Mouse (Mus musculus) cerebellum, postnatal 4 days (tissue): ENCODE results near the gene Zbtb17.
A peak's percentile ranks its signal among the peaks of the same experiment; 100 is the strongest.

Source experiments
- DNase-seq, 2 experiments: peaks; one replicate each; pipeline ENCODE4 v3.0.0; 2022; ENCODE audit warnings: low spot score in 2 of 2, mixed read lengths in 1 of 2

Zbtb17 gene

DNA sequence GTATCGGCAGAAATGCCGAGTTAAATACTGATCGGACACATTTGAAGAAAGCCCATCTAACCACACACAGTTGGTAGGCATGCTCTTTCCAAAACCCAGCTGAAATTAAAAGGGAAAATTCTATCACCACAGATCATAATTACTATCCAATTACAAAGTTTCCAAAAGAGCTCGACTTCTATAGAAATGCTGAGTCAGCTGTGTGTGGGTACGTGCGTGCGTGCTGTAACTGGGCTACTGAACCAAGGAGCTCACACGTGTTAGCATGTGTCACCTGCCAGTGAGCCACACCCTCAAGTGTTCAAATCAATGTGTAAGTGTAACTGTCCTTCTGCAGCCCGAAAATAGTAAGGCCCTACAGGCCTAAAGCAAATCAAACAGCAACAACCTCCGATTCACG, 43.1 kb downstream of the Zbtb17 start:
- DNase-seq: no peak

GRCm38 (mm10) chr4:141488670-141489069, 44.2 kb downstream of the Zbtb17 start:
- no peak for DNase-seq

GRCm38 (mm10) chr4:141500637-141501036, 56.2 kb downstream of the Zbtb17 start:
- DNase-seq: no peak

DNA sequence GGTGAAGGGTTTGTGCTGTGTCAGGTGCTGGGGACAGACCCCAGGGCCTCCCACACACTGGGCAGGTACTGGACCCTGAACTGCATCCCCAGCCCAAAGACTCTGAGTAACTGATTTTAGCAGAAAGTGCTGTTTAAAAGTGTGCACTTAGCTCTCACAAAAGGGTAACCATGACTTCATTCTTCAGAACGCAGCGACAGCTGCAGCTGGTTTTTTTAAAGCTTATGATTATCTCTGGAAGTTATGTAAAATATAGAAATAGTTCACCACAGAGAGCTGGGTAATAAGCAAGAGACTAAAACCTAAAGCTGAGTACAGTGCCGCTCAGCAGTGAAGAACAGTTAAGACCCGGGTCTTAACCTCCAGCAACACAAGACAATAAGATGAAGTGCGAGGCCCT, 56.6 kb downstream of the Zbtb17 start:
- DNase-seq: no peak

- DNase-seq: no peak
Observed at GRCm38 (mm10) chr4:141502723-141503122, 58.3 kb downstream of the Zbtb17 start.

DNA sequence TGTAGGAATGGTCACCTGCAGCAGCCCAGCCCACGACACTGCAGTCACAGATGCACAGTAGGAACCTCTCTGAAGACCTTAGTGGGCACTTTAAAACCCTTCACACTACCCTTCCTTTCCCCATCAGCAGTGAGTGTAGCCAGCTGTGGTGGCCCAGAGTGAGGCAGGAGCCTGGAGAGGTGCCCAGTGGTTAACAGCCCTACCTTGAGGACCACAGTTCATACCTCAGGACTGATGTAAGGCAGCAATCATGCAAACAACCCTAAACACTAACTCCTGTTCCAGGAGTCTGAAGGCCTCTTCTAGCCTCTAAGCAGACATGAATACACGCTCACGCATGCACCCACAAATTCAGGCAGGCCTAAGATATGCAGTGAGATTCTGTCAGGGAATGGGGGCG, 60.0 kb downstream of the Zbtb17 start:
- DNase-seq: no peak

DNA sequence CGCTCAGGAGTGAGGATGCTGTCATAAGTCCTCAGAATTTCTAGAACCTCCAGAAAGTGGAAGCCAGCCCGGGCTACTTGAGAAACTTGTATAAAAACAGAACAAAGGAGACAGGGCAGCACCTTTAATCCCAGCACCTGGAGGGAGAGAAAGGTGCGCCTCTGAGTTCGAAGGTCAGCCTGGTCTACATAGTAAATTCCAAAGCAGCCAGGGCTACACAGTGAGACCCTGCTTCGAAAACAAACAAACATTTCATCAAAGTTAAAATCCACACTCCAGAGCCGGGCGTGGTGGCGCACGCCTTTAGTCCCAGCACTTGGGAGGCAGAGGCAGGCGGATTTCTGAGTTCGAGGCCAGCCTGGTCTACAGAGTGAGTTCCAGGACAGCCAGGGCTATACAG, 61.4 kb downstream of the Zbtb17 start:
- DNase-seq: no peak

DNA sequence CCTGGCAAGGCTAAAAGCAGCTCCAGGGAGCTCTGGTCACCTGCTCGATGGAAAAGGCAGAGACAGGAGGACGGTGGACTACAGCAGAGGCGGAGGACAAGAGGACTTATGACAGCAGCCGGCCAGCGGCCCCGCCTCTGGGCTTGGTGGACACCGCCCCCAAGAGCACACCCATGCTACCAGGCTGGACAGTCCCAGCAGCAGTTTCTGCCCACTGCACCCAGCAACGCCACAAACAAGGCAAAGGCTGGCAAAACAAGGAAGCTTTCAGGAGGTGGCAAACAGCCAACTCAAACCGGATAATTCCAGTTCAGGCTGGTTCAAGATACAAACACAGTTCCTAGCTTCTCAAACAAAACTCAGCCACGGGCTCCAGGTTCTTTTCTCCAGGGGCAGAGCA, 61.9 kb downstream of the Zbtb17 start:
- peak; percentile 57 to 70 for DNase-seq

DNA sequence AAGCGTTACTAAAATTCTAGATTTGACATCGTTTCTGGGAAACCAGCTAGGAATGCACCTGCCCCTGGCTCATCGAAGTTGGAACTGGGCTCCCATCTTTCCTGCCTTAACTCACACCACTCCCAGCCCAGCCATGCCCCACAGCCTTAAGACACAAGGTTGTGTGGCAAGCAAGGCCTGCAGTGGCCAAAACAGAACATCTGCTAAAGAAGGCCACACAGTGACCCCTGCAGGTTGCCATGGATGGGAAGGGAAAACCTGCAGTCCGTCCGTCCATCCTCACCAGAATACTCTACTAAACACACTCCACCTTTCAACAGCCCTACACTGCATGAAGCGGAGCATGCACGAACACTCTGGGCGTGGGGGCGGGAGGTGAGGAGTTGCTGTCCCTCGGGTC, 62.4 kb downstream of the Zbtb17 start:
- DNase-seq: peak in 1 of 2 experiments; percentile 41

DNA sequence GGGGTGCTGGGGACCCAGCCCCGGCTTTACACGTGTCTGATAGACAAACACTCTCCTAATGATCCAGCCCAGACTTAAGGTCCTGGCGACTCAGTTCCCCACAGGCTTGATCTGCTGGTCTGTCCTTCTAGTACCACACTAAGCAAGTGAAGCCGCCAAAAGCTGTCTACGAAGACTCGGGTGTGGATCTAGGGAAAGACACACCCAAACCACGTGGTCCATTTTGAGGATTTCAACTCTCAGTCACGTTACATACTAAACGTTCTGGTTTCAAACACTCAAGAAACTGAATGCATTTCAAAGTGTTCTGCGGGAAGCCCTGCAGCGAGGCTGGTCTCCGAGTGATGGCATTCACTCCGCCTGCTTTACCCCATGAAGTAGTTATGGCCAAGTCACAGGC, 66.0 kb downstream of the Zbtb17 start:
- no peak for DNase-seq

GRCm38 (mm10) chr4:141512145-141512544, 67.7 kb downstream of the Zbtb17 start:
- no peak for DNase-seq

- no peak for DNase-seq
Observed at GRCm38 (mm10) chr4:141514179-141514641, 69.8 kb downstream of the Zbtb17 start.
